Mouse (Mus musculus): ENCODE measurements around the gene Cdipt. TPM values are rescaled to one million over a fixed set of nuclear protein-coding genes. Genes with fewer than 3 reads are reported as not detected.

Gene Cdipt
- polyA plus RNA-seq, 1 experiment from 2014 or later = 117 TPM

Other genes starting within 250 kb of the Cdipt start
- gene Mapk3, start 216.3 kb upstream of the Cdipt start, polyA plus RNA-seq (2015; fragmentation: Nextera tagmentation; extraction: Ambion mirVana) = 132 and 135 TPM in 2 replicates
- 2.5 and 2.8 TPM in 2 replicates for gene Gdpd3, start 209.6 kb upstream of the Cdipt start, polyA plus RNA-seq (2015; fragmentation: Nextera tagmentation; extraction: Ambion mirVana)
- 90.3 and 96.2 TPM in 2 replicates for gene Ypel3, start 199.0 kb upstream of the Cdipt start, polyA plus RNA-seq (2015; fragmentation: Nextera tagmentation; extraction: Ambion mirVana)
- gene Tbx6, start 194.4 kb upstream of the Cdipt start, polyA plus RNA-seq (2015; fragmentation: Nextera tagmentation; extraction: Ambion mirVana) = 0.26 and 0.51 TPM in 2 replicates
- gene Ppp4c, start 183.4 kb upstream of the Cdipt start, polyA plus RNA-seq (2015; fragmentation: Nextera tagmentation; extraction: Ambion mirVana) = 260 and 262 TPM in 2 replicates
- gene Fam57b, start 178.2 kb upstream of the Cdipt start, polyA plus RNA-seq (2015; fragmentation: Nextera tagmentation; extraction: Ambion mirVana) = 0.10 and 0.19 TPM in 2 replicates
- not detected in 2 replicates for gene 4930451I11Rik, start 144.3 kb upstream of the Cdipt start, polyA plus RNA-seq (2015; fragmentation: Nextera tagmentation; extraction: Ambion mirVana)
- gene Doc2a, start 128.5 kb upstream of the Cdipt start, polyA plus RNA-seq (2015; fragmentation: Nextera tagmentation; extraction: Ambion mirVana) = 0.81 and 1.1 TPM in 2 replicates
- gene Hirip3, start 113.9 kb upstream of the Cdipt start, polyA plus RNA-seq (2015; fragmentation: Nextera tagmentation; extraction: Ambion mirVana) = 31.6 and 34.4 TPM in 2 replicates
- 76.6 and 78.3 TPM in 2 replicates for gene Ino80e, start 113.5 kb upstream of the Cdipt start, polyA plus RNA-seq (2015; fragmentation: Nextera tagmentation; extraction: Ambion mirVana)
- 48.0 and 55.0 TPM in 2 replicates for gene Taok2, start 91.2 kb upstream of the Cdipt start, polyA plus RNA-seq (2015; fragmentation: Nextera tagmentation; extraction: Ambion mirVana)
- gene Tmem219, start 53.0 kb upstream of the Cdipt start, polyA plus RNA-seq (2015; fragmentation: Nextera tagmentation; extraction: Ambion mirVana) = 31.6 and 32.9 TPM in 2 replicates
- gene Kctd13, start 47.0 kb upstream of the Cdipt start, polyA plus RNA-seq (2015; fragmentation: Nextera tagmentation; extraction: Ambion mirVana) = 13.6 and 15.0 TPM in 2 replicates
- 0.09 TPM in 1 of 2 replicates, not detected in the other for gene Asphd1, start 26.3 kb upstream of the Cdipt start, polyA plus RNA-seq (2015; fragmentation: Nextera tagmentation; extraction: Ambion mirVana)
- gene Sez6l2, start 25.4 kb upstream of the Cdipt start, polyA plus RNA-seq (2015; fragmentation: Nextera tagmentation; extraction: Ambion mirVana) = 0.16 and 0.89 TPM in 2 replicates
- gene Cdiptos, start 184 bp downstream of the Cdipt start, polyA plus RNA-seq (2015; fragmentation: Nextera tagmentation; extraction: Ambion mirVana) = 1.3 and 2.1 TPM in 2 replicates
- 13.0 and 13.9 TPM in 2 replicates for gene Mvp, start 38.7 kb downstream of the Cdipt start, polyA plus RNA-seq (2015; fragmentation: Nextera tagmentation; extraction: Ambion mirVana)
- gene Pagr1b, start 40.6 kb downstream of the Cdipt start, polyA plus RNA-seq (2015; fragmentation: Nextera tagmentation; extraction: Ambion mirVana) = not detected in 2 replicates
- gene Pagr1a, start 41.4 kb downstream of the Cdipt start, polyA plus RNA-seq (2015; fragmentation: Nextera tagmentation; extraction: Ambion mirVana) = 63.5 and 86.1 TPM in 2 replicates
- gene Gm42742, start 45.2 kb downstream of the Cdipt start, polyA plus RNA-seq (2015; fragmentation: Nextera tagmentation; extraction: Ambion mirVana) = 23.7 and 46.1 TPM in 2 replicates
- 3.0 and 3.9 TPM in 2 replicates for gene Prrt2, start 45.3 kb downstream of the Cdipt start, polyA plus RNA-seq (2015; fragmentation: Nextera tagmentation; extraction: Ambion mirVana)
- 73.0 and 73.3 TPM in 2 replicates for gene Maz, start 51.1 kb downstream of the Cdipt start, polyA plus RNA-seq (2015; fragmentation: Nextera tagmentation; extraction: Ambion mirVana)
- 158 and 165 TPM in 2 replicates for gene Kif22, start 66.6 kb downstream of the Cdipt start, polyA plus RNA-seq (2015; fragmentation: Nextera tagmentation; extraction: Ambion mirVana)
- not detected in 2 replicates for gene Zg16, start 111.4 kb downstream of the Cdipt start, polyA plus RNA-seq (2015; fragmentation: Nextera tagmentation; extraction: Ambion mirVana)
- 7.7 and 10.1 TPM in 2 replicates for gene AI467606, start 115.4 kb downstream of the Cdipt start, polyA plus RNA-seq (2015; fragmentation: Nextera tagmentation; extraction: Ambion mirVana)
- 0.64 and 1.0 TPM in 2 replicates for gene Qprt, start 146.3 kb downstream of the Cdipt start, polyA plus RNA-seq (2015; fragmentation: Nextera tagmentation; extraction: Ambion mirVana)
- gene Spn, start 161.9 kb downstream of the Cdipt start, polyA plus RNA-seq (2015; fragmentation: Nextera tagmentation; extraction: Ambion mirVana) = 0.24 and 0.47 TPM in 2 replicates
- 61.7 and 63.6 TPM in 2 replicates for gene Cd2bp2, start 220.1 kb downstream of the Cdipt start, polyA plus RNA-seq (2015; fragmentation: Nextera tagmentation; extraction: Ambion mirVana)
- 27.0 and 29.8 TPM in 2 replicates for gene Tbc1d10b, start 232.6 kb downstream of the Cdipt start, polyA plus RNA-seq (2015; fragmentation: Nextera tagmentation; extraction: Ambion mirVana)
- 14.0 and 21.2 TPM in 2 replicates for gene Mylpf, start 233.0 kb downstream of the Cdipt start, polyA plus RNA-seq (2015; fragmentation: Nextera tagmentation; extraction: Ambion mirVana)

Measured in lung, embryonic 15.5 days (tissue).